Mouse (Mus musculus): ENCODE measurements around the gene Plcd1.

Gene Plcd1

DNA sequence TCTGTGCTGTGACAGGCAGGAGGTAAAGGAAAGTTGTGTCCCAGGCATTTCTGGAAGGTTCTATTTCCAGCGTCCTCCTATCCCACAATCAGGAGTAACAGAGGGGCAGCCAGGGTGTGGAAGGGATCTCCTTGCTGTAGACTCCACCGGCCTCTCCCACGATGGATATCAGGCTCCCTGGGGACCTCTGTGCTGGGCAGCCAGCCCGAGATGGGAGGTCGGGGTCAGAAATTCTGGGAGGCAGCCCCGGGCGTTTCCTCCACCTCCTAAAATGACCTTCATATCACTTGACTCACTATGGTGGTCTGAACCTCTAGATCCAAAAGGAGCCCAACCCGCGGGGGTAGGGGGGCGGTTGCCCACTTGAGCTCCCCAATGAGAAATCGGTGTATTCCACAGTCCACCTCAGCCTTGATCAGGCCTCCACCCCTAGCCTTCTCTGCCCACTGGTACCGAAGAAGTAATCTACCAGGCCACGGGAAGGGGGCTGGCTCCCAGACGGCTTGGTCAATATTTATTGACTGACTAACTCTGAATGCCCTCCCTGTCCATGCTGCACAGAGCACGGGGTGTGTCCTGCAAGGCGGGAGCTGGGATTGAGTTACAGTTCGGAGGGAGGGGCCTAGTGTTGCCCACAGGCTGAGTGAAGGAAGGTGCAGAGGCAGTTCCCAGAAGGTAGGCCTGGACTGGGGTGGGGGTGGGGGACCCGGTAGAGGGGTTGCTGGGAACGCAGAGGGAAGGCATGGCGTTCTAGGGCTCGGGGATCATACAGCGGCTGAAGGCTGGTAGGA lies 41.0 kb downstream of the Plcd1 start, which contains the start of gene Vill:
Gene Vill, plus strand, starts transcription at position 625 of the 791 bp plus-strand sequence.
- DNase-seq = no peak

DNA sequence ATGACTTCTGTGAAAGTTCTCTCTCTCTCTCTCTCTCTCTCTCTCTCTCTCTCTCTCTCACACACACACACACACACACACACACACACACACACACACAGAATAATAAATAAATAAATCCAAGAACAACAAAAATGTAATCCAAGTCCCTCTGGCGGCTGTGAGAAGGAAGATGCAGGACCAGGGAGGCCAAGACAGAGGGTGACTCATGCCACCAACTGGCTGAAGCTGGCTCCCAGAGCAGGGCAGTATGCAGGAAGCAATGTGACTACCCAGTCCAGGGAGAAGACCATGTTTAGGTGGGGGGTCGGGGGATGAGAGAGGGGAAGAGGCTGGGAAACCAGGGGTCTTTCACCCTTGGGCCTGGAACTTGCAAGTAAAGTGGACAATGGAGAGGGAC lies 42.1 kb downstream of the Plcd1 start:
- no peak for DNase-seq

DNA sequence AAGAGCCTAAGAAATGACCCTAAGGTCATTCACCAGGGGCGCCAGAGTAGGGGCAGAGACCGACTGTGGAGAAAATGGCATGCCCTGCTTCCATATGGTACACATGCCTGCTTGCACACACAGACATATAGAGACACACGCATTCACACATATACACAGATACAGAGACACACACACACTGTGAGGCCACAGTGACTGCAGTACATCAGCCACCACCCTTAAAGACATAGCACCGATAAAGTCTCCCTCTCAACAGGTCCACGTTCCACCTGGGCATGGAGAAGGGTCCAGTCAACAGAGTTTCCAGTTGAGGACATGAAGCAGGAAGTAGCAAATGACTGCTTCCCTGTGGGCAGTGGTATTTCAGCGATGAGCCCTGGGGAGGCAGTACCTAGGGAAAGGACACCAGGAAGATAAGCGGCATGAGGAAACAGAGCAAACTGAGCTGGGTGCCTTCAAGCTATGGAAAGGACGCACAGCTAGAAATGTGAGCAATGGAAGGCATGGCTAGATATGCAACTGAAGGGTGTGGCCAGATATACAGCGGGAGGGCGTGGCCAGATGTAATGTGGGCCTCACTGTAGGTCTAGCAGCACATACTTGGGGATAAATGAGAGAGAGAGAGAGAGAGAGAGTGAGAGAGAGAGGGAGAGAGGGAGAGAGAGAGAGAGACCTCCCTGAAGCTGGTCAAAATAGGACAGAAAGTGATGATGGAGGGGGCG lies 45.0 kb downstream of the Plcd1 start:
- no peak for DNase-seq

DNA sequence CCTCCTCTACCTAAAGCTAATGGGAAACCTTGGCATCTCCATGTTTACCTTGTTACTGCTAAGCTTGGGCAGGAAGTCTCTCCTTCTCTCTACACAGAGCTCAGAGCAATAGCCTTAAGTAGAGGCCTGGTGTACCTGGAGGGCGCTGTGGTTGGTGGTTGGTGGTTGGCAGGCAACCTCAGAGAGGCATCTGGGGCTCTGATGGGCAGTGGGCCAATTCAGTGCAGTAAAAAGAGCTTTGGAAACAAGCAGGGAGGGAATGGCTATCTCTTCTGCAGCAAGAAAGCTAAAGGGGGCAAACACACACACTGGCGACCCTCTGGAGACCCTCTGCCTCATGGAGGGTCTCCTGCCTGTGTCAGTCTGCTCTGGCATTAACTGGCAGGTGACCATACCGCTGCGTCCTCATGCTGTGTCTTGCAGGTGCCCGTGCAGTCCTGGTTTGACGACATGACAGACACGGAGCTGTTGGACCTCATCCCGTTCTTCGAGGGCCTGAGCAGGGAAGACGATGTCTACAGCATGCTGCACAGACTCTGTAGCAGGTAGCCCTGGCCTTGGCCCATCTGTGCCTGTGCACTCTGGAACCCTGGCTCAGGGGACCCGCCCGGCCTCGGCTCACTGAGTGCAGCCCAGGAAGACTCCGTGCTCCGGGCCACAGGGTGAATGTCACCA lies 53.1 kb downstream of the Plcd1 start:
- DNase-seq = peak; percentile 14

DNA sequence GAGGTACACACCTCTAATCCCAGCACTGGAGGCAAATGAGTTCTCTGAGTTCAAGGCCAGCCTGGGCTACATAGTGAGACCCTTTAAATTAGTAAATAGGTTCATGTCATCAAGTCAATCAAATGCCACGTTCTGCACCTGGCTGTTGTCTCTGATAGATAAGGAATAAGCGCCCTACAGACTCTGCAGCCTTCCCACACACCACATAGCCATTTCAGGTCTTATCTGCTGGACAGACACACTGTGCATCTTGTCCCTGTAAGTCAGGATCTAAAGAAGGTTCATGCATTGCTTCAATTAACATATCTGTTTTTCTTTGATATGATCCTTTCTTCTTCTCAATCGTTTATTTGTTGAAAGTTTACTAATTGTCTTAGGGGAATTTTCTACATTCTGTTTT lies 54.7 kb downstream of the Plcd1 start:
- DNase-seq = no peak

DNA sequence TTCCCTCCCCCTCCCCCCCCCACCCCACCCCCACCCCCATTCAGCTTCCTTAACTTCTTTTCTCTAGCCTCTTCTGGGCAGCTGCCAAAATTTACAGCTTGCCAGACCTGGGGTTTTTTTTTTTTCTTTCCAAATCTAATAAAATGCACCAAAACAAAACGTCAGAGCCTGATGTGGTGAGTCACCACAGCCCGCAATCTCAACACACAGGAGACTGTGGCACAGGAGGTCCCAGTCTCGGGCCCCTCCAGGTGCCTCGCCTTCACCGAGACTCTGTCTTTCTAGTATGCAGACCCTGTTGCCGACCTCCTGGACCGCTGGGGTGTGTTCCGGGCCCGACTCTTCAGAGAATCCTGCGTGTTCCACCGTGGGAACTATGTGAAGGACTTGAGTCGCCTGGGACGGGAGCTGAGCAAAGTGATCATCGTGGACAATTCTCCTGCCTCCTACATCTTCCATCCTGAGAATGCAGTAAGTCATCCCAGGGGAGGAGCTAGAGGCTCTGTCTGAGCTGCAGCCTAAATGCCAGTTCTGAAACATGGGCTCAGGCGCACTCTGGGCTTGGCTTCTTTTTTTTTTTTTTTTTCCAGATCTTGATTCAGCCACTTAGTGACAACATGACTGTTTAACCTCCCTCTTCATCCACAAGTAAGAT lies 56.1 kb downstream of the Plcd1 start:
- no peak for DNase-seq

DNA sequence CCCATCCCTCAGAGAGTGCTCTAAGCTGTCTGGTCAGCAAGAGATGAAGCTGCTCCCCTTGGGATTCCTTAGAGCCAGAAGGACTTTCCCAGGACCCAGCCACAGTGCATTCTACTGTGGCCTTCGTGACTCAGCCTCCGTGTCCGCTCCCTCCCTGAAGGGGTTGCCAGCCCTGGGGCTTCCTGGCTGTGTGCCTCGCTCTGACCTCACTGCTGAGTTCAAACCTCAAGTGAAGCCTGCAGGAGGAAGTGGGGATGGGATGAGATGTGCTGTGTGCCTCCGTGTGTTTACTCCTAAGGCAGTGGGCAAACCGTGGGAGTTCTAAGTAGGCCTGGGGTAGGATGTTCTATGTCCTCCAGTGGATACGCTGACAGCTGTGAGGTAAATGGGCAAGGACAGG lies 57.5 kb downstream of the Plcd1 start:
- DNase-seq = no peak

DNA sequence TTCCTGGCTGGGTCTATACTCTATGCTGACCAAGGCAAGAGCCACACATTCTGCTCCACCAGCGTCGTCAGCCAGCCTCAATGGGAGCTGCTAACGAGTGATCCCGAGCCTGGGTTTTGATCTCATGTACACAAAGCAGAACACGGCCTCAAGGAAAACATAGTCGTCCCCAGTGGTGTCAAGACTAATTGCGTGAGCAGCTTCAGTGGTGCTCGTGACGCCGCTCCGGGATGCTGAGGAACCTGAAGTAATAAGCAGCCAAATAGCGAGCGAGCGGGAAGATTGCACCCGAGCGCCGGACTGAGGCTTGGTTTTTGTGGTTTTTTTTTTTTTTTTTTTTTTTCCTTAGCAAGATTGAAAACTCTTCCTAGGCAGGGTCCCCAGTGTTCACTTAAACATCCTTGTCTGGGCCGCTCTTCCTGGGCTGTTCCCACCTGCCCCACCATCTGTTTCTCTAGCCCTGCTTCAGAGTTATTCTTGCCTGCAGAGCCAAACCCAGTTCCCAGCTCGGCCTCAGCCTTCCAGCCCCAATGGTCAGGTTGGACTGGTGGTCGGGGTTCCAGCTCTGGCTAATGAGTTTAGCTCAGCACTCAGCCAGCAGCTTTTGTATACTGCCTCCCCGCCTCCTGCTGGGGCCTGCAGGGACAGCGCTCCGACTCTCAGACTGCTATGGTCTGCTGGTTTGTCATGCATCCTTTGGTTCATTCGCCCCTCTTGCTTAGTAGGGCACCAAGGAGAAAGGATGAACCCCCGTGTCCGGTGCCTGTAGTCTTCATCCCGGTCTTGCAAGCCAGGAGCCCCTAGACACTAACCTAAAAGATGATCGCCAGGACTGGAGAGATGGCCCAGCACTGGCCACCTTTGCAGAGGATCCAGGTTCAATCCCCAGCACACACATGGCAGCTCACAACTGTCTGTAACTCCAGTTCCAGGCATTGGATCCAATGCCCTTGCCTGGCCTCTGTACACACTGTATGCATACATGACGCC lies 58.3 kb downstream of the Plcd1 start:
- no peak for DNase-seq

DNA sequence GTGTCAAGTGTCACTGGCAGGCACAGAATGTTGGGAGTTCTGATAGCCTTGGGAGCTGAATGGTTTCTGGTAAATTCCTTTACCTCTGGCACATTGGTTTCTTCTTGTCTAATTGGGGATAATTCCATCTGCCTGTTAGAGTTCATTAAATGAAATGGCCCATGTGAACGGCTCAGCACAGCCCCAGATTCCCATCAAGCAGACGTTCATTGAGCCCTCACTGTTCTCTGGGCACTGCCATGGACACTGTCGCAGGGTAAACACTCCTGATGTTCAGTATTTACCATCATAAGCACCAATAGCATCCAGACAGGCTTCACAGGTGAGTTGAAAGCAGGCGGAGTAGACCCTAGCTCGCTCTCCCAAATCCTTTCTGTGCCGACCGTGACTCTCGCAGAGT lies 59.2 kb downstream of the Plcd1 start:
- DNase-seq = no peak

DNA sequence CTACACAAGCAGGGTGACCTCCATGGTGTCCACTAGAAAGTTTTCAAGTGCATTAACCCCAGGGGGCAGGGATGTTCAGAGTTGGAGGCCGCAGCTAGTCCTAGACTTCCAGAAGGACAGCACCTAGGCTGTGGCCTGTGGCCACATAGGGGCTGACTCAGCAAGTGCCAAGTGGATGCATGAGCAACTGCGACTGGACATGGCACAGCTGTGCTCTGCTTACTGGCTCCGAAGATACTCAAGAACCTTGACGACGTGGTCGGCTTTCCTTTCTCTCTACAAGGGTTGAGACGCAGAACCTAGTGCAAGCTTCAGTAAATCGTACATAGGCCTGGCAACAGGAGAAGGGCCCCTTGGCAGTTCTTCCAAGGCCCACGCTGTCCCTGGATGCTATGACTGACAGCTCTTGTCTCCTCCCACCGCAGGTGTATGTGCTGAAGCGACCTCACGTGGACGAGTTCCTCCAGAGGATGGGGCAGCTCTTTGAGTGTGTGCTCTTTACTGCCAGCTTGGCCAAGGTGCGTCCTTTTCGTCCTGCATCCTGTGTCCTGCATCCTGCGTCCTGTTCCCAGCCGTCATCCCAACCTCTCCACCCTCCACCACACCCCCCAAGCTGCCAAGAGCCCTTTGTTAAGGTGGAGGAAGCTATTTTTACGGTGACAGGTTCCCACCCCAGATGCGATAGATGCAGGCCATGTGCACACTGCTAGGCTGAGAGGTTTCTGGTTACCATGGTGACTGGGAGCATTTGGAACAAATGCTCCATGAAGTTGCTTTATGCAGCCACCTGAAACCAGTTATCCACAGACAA lies 60.0 kb downstream of the Plcd1 start:
- DNase-seq = no peak

DNA sequence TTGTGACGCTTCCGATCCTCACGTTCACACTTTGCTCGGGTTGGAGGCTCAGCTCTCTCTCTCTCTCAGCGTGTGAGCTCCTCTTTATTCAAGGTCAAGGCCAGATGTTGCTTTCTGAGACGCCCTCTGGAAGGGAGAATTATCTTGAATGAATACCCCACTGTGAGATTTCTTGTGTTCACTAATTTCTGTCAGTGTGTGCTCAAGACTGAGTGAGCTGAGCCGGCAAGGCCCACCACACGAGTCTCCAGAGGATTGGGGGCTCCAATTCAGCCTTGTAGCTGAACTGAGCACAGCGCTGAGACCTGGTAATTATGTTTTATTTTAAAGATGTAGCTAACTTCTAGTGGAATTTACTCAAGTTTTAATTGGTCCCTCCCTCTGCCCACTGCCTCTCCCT lies 60.8 kb downstream of the Plcd1 start:
- DNase-seq = no peak

DNA sequence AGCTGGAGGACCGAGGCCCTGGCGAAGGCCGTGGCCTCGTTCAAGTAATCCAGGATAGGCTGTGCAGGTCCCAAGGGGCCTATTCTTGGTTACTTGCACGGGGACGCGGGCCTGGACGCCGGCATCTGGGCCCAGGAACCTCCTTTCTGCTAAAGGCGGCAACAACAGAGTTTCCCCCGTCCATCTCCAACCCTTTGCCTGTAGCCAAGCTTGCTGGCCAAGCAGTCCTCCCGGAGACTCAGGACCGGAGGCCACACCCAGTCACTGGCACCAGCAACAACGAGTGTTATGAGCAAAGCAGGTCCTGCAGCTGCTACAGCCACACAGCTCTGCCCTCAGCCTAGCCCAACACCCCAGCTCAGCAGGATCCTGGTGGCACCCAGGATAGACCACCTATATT lies 61.5 kb downstream of the Plcd1 start:
- no peak for DNase-seq

DNA sequence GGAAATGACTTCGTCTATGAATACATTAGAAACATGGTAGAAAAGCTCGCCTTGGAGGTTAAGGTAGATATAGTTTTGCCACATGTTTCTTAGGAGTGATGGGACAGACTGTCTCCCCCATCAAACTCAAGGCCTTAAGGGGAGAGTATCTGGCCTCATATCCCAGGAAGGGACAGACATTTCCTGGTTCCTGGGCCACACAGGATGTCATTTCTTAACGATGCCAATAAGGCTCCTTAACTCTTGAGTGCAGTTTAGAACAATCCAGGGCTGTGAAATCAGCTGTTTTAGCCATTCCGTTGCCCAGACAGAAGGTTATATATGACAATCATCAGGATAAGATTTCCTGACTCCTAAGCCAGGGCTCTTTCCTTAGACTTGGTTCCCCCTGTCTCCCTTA lies 62.3 kb downstream of the Plcd1 start:
- no peak for DNase-seq

DNA sequence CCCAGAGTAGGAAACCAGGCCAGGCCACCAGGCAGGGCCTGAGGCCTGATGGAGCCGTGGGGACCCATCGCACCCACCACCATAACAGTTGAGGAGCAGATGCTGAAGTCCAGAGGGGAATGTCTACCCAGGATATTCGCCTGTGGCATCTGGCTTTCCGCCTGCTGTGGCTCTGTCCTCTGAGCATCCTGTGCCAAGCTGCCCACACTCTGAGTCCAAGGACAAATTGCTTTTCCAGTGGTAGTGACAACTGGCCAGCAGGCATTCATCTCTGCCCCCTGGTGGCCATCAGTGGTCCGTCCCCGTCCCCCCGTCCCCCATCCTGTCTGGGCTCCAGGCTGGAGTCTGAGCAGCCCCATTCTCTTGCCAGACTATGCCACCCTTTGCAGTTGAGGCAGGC lies 63.7 kb downstream of the Plcd1 start:
- DNase-seq = peak; percentile 20

DNA sequence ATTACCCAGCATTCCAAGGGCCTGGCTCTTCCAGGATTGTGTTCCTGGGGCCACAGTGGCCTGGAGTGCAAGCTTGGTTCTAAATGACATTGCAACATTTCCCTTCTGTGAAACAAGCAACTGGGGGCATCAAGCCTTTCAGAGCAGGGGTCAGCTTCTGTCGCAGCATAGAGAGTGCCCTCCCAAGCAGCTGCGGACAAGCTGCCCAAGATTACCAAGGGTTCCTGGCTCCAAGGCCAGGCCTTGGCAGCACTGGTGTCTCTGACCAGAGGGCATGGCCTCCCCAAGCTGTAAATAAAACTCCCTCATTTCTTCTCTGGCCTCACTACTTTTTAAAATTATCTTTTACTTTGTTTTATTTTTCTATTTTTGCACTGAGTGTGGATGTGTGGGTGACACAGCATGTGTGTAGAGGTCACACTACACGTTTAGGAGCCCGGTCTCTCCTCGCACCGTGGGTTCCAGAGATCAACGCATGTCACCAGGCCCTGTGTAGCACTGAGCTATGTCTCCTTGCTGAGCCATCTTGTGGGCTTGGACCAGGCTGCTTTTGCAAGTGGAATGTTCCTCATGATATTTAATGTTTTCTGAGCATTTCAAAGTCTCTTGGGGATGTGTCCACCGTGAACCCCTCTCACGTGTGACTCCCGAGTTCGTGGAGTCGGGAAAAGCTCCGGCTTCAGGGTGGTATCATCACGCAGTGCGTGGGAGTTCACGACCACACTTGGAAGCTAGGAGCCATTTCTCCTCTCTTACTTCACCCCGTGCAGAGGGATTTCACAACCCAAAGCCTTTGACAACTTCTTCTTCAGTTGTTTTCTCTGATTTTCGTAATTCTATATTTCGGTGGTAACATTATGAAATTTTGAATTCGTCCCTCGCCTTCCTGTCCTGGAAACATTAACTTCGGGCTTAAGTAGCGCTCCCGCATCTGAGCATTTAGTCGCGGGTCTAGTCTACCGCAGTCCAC lies 64.8 kb downstream of the Plcd1 start:
- no peak for DNase-seq

DNA sequence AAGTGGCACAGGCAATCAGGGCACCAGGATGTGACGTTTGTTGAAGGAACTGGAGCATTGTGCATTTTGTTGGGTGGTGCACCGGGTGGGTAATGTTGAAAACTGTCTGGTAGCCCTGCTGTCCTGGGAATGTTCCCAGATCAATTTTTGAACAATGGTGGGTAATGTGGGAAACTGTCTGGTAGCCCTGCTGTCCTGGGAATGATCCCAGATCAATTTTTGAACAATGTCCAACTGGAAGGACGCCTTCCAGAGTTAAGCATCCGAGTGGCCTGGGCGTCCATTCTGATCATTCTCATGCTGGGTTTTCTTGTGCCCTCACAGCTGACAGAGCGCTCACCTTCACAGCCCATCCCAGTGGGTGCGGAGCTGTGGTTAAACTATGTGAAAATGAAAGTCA lies 66.0 kb downstream of the Plcd1 start:
- no peak for DNase-seq

DNA sequence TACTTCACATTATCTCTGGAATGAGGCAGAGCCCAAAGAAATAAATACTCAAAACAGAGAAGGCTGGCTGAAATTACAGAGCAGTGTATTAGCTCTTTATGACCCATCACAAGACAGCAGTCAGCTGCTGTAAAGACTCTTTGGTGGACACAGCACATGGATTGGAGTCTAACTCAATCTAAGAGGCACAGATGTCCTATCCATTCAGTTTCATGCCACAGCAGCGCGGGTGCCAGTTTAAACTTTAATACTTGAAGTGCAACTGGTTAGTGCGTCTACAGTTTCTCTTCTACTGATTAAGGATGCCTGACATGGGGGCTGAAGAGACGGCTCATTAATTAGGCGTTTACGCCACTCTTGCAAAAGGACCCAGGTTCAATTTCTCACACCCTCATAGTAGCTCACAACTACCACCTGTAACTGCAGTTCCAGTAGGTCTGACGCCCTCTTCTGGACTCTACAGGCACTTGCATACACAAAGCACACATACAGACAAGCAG lies 67.4 kb downstream of the Plcd1 start:
- DNase-seq = no peak

DNA sequence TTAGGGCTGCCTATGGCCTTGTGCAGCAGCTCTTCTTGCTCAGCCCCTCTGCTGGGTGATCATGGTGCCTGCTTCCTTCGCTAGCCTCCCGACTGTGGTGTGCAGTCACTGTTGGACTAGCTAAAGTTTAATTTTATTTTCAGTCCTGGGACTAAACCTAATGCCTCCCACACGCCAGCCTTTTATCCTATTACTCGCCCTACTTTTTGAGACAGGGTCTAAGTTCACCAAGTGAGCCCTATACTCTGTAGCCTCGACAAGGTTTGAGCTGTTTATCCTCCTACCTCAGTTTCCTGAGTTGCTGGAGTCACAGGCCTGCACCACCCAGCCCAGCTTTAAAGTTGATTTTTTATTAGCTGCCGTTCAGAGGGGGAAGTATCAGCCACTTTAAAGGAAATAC lies 68.0 kb downstream of the Plcd1 start:
- DNase-seq = no peak

DNA sequence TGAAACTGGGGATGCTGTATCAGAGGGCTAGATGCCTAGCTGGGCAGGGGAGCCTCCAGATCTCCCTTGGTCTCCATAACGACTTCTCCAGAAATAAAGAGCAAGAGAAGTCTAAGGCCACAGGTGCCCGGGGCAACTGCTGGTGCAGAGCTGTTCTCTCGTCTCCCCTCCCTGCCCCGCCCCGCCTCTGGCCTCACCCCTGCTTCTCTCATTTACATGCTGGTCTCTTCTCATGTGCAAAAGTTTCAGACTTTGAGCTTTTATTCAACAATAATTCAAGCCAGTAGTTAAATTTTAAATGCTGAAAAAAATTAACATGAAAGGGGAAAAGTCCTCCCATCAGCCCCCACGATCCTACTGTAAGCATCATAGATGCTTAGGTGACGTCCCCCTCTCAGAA lies 71.6 kb downstream of the Plcd1 start:
- no peak for DNase-seq
